Mouse (Mus musculus) kidney, postnatal 25 days (tissue): ENCODE measurements around the gene Galnt11.
"Not testable (repeated sequence)": the region's sequence is repeated elsewhere in the genome, so short reads cannot be mapped to it uniquely, and the experiment has no call there.

Experiments used
- DNase-seq, 2 experiments: peaks; one replicate each; pipeline ENCODE4 v3.0.0; 2021; ENCODE audit warnings: mixed read lengths in 2 of 2

Gene Galnt11

GRCm38 (mm10) chr5:25221604-25222003 is at the start of gene Galnt11:
Galnt11 (plus strand) TSS chr5:25221904.
- DNase-seq = no peak

GRCm38 (mm10) chr5:25177937-25178336 is 43.8 kb upstream of the Galnt11 start:
- not testable (repeated sequence) for DNase-seq

DNA sequence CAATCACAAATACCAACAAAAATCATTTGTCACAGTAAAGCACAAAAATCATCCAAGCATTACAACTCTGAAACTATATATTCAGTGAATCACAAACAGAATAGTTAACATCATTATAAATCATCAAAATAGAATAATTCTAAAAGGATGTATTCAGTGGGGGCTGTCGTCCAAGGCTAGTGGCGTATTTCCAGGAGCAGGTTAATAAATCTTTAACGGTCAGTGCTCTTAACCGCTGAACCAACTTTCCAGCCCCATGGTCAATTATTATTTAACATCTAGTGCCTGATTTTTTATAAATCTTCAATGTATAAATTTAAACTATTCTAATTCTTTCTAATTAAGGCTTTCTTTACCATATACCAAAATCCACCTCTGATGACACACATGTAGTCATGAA is 43.2 kb upstream of the Galnt11 start:
- peak; percentile 48 to 53 for DNase-seq

- DNase-seq = peak; percentile 16 to 71
Observed at GRCm38 (mm10) chr5:25179284-25179683, 42.4 kb upstream of the Galnt11 start.

DNA sequence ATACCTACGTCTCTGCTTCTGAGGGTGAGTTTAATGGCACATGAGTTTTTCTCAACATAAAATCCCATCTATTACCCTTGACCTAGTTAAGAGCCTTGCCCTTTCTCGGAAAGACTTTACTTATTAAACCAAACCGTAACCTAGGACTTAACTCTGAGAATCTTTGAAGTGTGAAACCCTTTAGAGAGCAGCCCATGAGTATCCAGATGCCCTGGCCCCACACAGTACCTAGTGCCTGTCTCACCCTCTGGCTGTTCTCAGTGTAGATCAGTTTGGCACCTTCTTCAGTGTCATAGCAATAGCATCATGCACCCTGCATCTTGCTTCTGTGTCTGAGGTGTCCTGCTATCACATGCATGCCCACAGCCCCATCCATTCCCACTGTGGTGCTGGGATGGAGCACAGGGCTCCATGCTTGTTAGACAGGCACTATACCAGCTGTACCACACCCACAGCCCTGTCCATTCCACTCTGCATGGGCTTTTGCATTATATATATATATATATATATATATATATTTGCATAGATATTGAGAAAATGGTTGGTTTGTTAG is 41.7 kb upstream of the Galnt11 start:
- peak; percentile 47 to 78 for DNase-seq

DNA sequence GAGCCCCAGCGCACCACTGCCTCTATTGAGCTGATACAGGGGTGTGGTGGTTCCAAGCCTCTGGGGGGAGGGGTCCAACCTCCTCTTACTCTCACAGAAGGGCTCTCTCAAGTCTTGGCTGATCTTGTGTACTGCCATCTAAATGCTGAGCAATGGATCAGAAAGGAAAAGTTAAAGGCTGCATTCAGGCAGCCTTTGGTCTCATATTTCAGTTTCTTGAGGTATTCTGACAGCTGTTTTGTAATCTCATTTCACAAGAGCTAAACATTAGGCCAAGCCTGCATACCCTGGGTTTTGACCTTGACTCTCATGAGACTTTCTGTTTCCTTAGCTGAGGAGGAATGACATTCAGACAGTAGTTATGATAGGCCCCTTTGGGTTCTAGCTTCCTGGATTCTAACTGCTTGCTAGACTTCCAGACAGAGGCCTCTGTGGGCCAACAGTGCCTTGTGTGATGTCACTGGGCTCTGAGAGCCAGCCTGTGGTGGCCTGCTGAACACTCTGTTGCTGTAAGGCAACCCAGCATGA is 40.6 kb upstream of the Galnt11 start, which contains the start of gene Galntl5:
Gene Galntl5 (plus strand): TSS at position 457 of the 528 bp plus-strand sequence.
- peak; percentile 11 to 60 for DNase-seq

DNA sequence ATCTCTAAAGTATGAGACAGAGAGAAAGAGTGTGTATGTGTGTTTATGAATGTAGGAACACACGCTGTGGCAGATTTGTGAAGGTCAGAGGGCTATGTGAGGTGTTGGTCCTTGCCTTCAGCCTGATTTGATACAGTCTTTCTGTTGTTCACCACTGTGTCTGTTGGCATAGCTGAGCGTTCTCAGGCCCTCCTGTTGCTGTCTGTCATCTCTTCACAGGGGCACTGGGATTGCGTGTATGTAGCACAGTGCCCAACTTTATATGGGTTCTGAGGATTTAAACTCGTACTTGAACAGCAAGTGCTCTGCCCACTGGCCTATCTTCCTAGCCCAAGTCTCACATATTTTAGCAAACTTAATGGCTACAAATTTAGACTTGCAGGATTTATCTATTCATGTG is 38.1 kb upstream of the Galnt11 start:
- no peak for DNase-seq

DNA sequence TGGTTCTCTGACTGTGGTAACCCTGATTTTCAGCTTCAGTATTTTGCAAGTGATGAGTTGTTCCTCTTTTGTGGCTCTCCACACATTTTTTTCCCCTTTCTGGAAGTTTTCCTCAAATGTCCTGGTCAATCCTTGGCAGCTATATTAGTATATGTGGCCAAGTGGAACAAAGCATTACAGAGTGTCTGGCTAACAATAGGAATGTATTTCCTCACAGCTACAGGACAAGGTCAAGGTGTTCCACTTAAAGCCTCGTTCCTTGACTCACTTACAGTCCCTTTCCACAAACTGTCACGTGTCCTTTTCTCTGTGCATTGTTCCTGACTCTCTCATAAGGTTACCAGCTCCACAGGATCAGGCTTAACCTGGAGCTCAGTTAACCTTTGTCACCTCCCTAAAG is 37.1 kb upstream of the Galnt11 start:
- no peak for DNase-seq

DNA sequence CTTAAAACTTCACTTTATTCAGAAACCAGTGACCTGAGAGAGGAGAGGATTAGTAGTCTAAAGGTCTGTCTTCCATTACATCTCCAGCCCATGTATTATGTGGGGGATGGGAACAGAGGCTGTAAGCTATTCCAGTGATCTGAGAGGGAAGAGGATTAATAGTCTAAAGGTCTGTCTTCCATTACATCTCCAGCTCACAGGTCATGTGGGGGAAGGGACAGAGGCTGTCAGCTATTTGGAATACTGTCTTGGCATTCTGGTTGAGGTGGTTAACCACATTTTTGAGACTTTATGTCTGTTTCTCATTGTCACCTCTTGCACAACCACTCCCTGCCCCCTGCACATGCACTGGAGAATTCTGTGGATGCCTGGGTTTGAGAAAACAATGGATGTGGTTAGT is 34.0 kb upstream of the Galnt11 start:
- peak; percentile 59 to 76 for DNase-seq

- DNase-seq = peak; percentile 72 to 83
Observed at GRCm38 (mm10) chr5:25188802-25189201, 32.9 kb upstream of the Galnt11 start.

- DNase-seq = no peak
Observed at GRCm38 (mm10) chr5:25190521-25190920, 31.2 kb upstream of the Galnt11 start.

- DNase-seq = no peak
Observed at GRCm38 (mm10) chr5:25211872-25212271, 9.8 kb upstream of the Galnt11 start.

DNA sequence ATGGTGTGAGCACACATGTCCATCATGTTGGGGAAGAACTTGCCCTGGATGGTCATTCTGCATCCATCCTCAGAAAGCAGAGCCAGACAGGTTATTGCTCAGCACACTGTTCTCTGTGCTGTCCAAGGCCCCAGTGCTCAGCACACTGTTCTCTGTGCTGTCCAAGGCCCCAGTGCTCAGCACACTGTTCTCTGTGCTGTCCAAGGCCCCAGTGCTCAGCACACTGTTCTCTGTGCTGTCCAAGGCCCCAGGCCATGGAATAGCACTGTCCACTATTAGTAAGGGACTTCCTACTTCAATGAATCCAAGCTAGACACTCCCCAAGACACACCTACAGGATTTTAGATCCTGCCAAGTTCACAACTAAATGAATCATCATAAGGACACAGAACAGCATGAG is 8.5 kb upstream of the Galnt11 start:
- DNase-seq = not testable (repeated sequence)

DNA sequence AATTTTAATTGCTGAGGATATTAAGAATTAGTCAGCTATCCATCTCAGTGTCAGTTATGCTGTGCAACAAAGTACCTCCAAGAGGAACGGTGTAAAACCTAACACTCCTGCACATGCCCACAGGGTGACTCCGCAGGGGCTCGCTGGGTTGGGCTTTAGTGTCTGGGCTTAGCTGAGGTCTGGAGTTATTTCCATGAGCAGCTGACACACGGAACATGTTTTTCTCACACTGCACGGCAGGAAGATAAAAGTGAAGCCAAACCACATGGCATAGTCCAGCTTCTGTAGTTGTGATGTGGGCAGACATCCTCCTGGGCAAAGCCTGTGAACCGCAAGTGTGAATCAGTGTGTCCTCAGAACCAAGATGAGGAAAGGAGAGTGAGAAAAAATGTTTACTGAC is 6.7 kb upstream of the Galnt11 start:
- DNase-seq = no peak

- peak; percentile 89 to 94 for DNase-seq
Observed at GRCm38 (mm10) chr5:25222752-25223702, 1.3 kb downstream of the Galnt11 start, which contains the start of gene E130116L18Rik. E130116L18Rik (minus strand) TSS chr5:25223153.

GRCm38 (mm10) chr5:25224377-25224776 is 2.7 kb downstream of the Galnt11 start:
- peak; percentile 44 to 49 for DNase-seq

- peak; percentile 55 to 82 for DNase-seq
Observed at GRCm38 (mm10) chr5:25243101-25243500, 21.4 kb downstream of the Galnt11 start.

DNA sequence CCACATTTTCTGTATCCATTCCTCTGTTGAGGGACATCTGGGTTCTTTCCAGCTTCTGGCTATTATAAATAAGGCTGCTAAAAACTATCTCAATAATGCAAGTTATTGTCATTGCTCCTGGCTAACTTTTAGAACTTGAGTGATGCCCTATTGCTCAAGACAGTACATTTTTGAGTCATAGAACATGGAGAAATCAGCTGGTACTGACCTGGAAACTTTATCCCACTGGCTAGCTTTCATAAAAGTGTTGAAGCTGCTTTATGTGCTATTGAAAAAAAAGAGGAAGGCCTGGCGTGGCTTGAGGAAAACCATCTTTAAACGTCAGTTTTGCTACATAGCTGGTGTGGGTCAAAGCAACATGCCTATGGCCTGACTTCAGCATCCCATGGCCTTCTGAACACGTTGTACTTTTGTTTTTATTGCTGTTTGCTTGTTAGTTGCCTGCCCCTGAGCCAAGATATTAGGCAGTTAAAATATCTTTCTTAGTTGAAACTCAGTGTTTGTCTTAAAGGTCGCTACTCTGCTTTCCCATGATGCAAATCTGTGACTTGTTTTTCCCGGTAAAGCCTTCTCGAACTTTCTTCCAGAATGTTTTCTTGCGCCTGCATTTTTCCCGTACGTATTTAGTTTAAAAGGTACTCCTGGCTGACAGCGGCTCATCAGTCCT is 24.2 kb downstream of the Galnt11 start:
- DNase-seq = peak in 1 of 2 experiments; percentile 59

GRCm38 (mm10) chr5:25246473-25246865 is 24.8 kb downstream of the Galnt11 start:
- DNase-seq = no peak

DNA sequence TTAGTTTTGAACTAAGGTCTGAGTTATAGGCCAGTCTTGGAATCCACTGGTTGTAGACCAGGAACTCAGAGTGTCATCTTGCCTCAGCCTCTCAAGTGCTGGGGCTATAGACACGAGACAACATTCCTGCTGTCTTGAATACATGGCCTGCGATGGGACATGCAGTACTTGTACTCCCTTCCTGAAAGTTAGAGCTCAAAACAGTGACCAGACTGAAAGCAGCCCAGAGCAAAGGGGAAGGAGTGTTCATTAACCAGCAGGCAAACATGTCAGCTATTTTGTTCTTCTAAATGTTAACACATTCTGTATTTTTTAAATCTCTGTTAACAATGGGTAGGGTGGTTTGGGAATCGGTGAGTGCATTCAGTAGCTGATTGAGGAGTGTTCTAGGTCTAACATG is 25.3 kb downstream of the Galnt11 start:
- DNase-seq = peak; percentile 58 to 79

GRCm38 (mm10) chr5:25252423-25252822 is 30.7 kb downstream of the Galnt11 start:
- DNase-seq = peak; percentile 71 to 84

DNA sequence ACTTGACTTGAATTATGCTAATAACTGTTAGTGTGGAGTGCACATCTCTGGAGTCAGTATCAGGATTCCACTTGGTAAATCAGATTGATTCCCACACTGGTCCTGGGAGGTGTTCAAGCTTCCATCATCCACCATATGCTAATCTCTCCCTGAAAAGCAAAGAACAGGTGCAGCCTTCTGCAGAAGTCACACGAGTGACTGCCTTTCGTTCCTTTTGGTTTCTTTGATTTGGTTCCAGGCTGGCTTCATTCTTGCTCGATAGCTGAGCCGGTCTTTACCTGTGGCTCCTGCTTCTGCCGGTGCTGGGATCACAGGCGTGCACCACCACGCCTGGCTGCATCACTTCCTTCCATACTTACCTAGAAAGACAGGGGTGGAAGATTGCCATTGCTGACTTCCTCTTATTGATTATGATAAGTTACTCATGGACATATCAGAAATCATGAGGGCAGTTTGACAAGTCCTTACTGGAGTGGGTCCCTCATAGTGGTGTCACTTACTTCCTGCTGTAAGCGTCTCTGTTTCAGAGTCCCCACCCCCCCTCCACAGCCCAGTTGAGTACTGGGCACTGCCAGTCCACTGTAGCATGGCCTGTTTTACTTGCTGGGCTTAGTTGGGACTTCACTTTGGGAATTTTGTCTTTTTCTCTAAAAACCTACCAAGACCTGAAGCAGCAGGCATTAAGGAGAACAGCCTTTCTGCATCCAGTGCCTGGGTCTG is 31.3 kb downstream of the Galnt11 start:
- DNase-seq = peak in 1 of 2 experiments; percentile 62
